Mouse (Mus musculus): ENCODE results near the gene Tespa1.
"Not testable (repeated sequence)": the region's sequence is repeated elsewhere in the genome, so short reads cannot be mapped to it uniquely, and the experiment has no call there.

Gene Tespa1

GRCm38 (mm10) chr10:130322637-130323036, at the start of gene Tespa1:
Tespa1 (plus strand) TSS chr10:130322870.
- no peak for DNase-seq (ENCODE audit: low spot score)

- DNase-seq (ENCODE audit: low spot score), result no peak
Measured at GRCm38 (mm10) chr10:130275759-130276158, 46.9 kb upstream of the Tespa1 start.

GRCm38 (mm10) chr10:130276496-130276895, 46.2 kb upstream of the Tespa1 start:
- no peak for DNase-seq (ENCODE audit: low spot score)

- peak; percentile 41 for DNase-seq (ENCODE audit: low spot score)
Measured at GRCm38 (mm10) chr10:130280066-130280465, 42.6 kb upstream of the Tespa1 start, which contains the start of gene Neurod4. Neurod4 (minus strand) TSS chr10:130280240.

- DNase-seq (ENCODE audit: low spot score), result no peak
Measured at GRCm38 (mm10) chr10:130281982-130282449, 40.7 kb upstream of the Tespa1 start.

GRCm38 (mm10) chr10:130287201-130287600, 35.5 kb upstream of the Tespa1 start:
- DNase-seq (ENCODE audit: low spot score), result no peak

- DNase-seq (ENCODE audit: low spot score), result no peak
Measured at GRCm38 (mm10) chr10:130288007-130288406, 34.7 kb upstream of the Tespa1 start.

GRCm38 (mm10) chr10:130293741-130294408, 28.8 kb upstream of the Tespa1 start:
- no peak for DNase-seq (ENCODE audit: low spot score)

GRCm38 (mm10) chr10:130298748-130299147, 23.9 kb upstream of the Tespa1 start:
- DNase-seq (ENCODE audit: low spot score), result not testable (repeated sequence)

- not testable (repeated sequence) for DNase-seq (ENCODE audit: low spot score)
Measured at GRCm38 (mm10) chr10:130304138-130304537, 18.5 kb upstream of the Tespa1 start.

GRCm38 (mm10) chr10:130311534-130312227, 11.0 kb upstream of the Tespa1 start:
- no peak for DNase-seq (ENCODE audit: low spot score)

GRCm38 (mm10) chr10:130313531-130313930, 9.1 kb upstream of the Tespa1 start:
- DNase-seq (ENCODE audit: low spot score), result no peak

- no peak for DNase-seq (ENCODE audit: low spot score)
Measured at GRCm38 (mm10) chr10:130314110-130314829, 8.4 kb upstream of the Tespa1 start.

- DNase-seq (ENCODE audit: low spot score), result no peak
Measured at GRCm38 (mm10) chr10:130315846-130316245, 6.8 kb upstream of the Tespa1 start.

- no peak for DNase-seq (ENCODE audit: low spot score)
Measured at GRCm38 (mm10) chr10:130318720-130319119, 4.0 kb upstream of the Tespa1 start.

- no peak for DNase-seq (ENCODE audit: low spot score)
Measured at GRCm38 (mm10) chr10:130320715-130321114, 2.0 kb upstream of the Tespa1 start.

- no peak for DNase-seq (ENCODE audit: low spot score)
Measured at GRCm38 (mm10) chr10:130322062-130322461, 608 bp upstream of the Tespa1 start.

GRCm38 (mm10) chr10:130324243-130324642, 1.6 kb downstream of the Tespa1 start:
- DNase-seq (ENCODE audit: low spot score), result no peak

GRCm38 (mm10) chr10:130330711-130331110, 8.0 kb downstream of the Tespa1 start:
- no peak for DNase-seq (ENCODE audit: low spot score)

- DNase-seq (ENCODE audit: low spot score), result no peak
Measured at GRCm38 (mm10) chr10:130336385-130336784, 13.7 kb downstream of the Tespa1 start.

GRCm38 (mm10) chr10:130337581-130337980, 14.9 kb downstream of the Tespa1 start:
- DNase-seq (ENCODE audit: low spot score), result no peak

- not testable (repeated sequence) for DNase-seq (ENCODE audit: low spot score)
Measured at GRCm38 (mm10) chr10:130340050-130340449, 17.4 kb downstream of the Tespa1 start.

GRCm38 (mm10) chr10:130344056-130344455, 21.4 kb downstream of the Tespa1 start:
- no peak for DNase-seq (ENCODE audit: low spot score)

Measured in ovary, postnatal 14 days (tissue).